Mouse (Mus musculus): ENCODE results near the gene Sec22a. TPM values are rescaled to one million over a fixed set of nuclear protein-coding genes. Genes with fewer than 3 reads are reported as not detected.

The Sec22a gene
- polyA plus RNA-seq, 1 experiment, result 23.4 TPM

DNA sequence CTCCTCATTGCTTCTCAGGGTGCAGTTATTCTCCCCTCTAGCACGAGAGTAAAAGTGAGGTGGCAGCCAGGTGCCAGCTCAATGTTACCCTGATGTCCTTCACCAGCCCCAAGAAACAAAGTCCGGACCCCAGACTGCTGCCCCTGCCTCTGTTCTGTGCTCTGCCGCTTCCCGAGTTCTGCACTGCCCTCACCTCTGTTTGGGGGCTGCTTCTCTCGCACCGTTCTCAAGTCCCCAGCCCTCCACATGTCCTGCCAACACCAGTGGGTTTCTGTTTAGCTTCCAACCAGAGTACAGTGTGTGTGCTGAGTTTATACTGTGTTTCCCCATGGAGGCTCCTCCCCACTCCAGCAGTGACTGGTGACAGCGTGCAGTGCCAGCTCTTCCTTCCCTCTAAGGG, 58.5 kb downstream of the Sec22a start:
- Histone ChIP-seq H3K4me3 (replicated peaks; ENCODE audit: extremely low read depth, low read depth, low read length) (no peak overlapping the region), H3K4me1 (ENCODE audit: control insufficient read depth, insufficient read depth, low read length) (no peaks in the 10 kb centered on the region)
- TF ChIP-seq CTCF (IDR thresholded peaks at IDR 0.05; ENCODE audit: insufficient read depth, low read length) (no peak), POLR2A (IDR thresholded peaks at IDR 0.05; ENCODE audit: borderline replicate concordance, extremely low read depth, low read depth, low read length) (no peak)
- no peak for DNase-seq
- WGBS, result 86% methylated on average over 7 of the region's 7 CpGs

DNA sequence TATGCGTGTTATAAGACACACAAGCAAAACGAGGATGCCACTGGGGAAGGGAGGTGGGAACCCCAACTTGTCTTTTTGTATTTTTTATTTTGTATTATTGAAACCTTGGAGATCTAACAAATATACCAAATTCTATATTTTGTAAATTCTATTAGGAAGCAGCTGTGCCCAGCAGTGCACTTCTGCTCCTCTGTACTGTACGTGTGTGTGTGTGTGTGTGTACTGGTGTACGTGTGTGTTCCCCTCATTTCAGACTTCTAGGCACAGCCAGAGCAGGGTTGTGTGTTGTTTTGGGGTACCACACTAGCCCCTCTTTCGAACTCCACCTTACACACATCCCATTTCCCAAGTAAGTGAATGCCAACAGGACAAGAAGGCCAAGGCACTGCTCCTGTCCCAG, 59.3 kb downstream of the Sec22a start:
- Histone ChIP-seq H3K4me3 (replicated peaks; ENCODE audit: extremely low read depth, low read depth, low read length) (no peak overlapping the region), H3K4me1 (ENCODE audit: control insufficient read depth, insufficient read depth, low read length) (no peaks in the 10 kb centered on the region)
- no peak for TF ChIP-seq POLR2A (IDR thresholded peaks at IDR 0.05; ENCODE audit: borderline replicate concordance, extremely low read depth, low read depth, low read length)
- no peak for TF ChIP-seq CTCF (IDR thresholded peaks at IDR 0.05; ENCODE audit: insufficient read depth, low read length)
- WGBS, result 89% methylated on average over 5 of the region's 5 CpGs
- no peak for DNase-seq

- WGBS, result 90% methylated on average over 6 of the region's 6 CpGs
- TF ChIP-seq POLR2A (IDR thresholded peaks at IDR 0.05; ENCODE audit: borderline replicate concordance, extremely low read depth, low read depth, low read length) (no peak), CTCF (IDR thresholded peaks at IDR 0.05; ENCODE audit: insufficient read depth, low read length) (no peak)
- Histone ChIP-seq H3K4me1 (ENCODE audit: control insufficient read depth, insufficient read depth, low read length) (no peaks in the 10 kb centered on the region), H3K4me3 (replicated peaks; ENCODE audit: extremely low read depth, low read depth, low read length) (no peak overlapping the region)
- DNase-seq, result no peak
Observed at GRCm38 (mm10) chr16:35303721-35304120, 60.0 kb downstream of the Sec22a start.

- WGBS, result 40% methylated on average over 7 of the region's 7 CpGs
- H3K4me1 ChIP-seq (ENCODE audit: control insufficient read depth, insufficient read depth, low read length), result no peaks in the 10 kb centered on the region
- no peak for DNase-seq
- TF ChIP-seq POLR2A (IDR thresholded peaks at IDR 0.05; ENCODE audit: borderline replicate concordance, extremely low read depth, low read depth, low read length), result no peak
- TF ChIP-seq CTCF (IDR thresholded peaks at IDR 0.05; ENCODE audit: insufficient read depth, low read length), result no peak
- H3K4me3 ChIP-seq (replicated peaks; ENCODE audit: extremely low read depth, low read depth, low read length), result no peak overlapping the region
Observed at GRCm38 (mm10) chr16:35302441-35303280, 61.1 kb downstream of the Sec22a start.

GRCm38 (mm10) chr16:35300156-35300555, 63.6 kb downstream of the Sec22a start:
- H3K4me1 ChIP-seq (ENCODE audit: control insufficient read depth, insufficient read depth, low read length), result no peaks in the 10 kb centered on the region
- no peak overlapping the region for H3K4me3 ChIP-seq (replicated peaks; ENCODE audit: extremely low read depth, low read depth, low read length)
- WGBS, result 90% methylated on average over 6 of the region's 6 CpGs
- no peak for DNase-seq
- TF ChIP-seq POLR2A (IDR thresholded peaks at IDR 0.05; ENCODE audit: borderline replicate concordance, extremely low read depth, low read depth, low read length) (no peak), CTCF (IDR thresholded peaks at IDR 0.05; ENCODE audit: insufficient read depth, low read length) (no peak)

GRCm38 (mm10) chr16:35297786-35298185, 65.9 kb downstream of the Sec22a start:
- no peak for TF ChIP-seq POLR2A (IDR thresholded peaks at IDR 0.05; ENCODE audit: borderline replicate concordance, extremely low read depth, low read depth, low read length)
- TF ChIP-seq CTCF (IDR thresholded peaks at IDR 0.05; ENCODE audit: insufficient read depth, low read length), result no peak
- 64% methylated on average over 5 of the region's 5 CpGs for WGBS
- no peak for DNase-seq
- Histone ChIP-seq H3K4me3 (replicated peaks; ENCODE audit: extremely low read depth, low read depth, low read length) (no peak overlapping the region), H3K4me1 (ENCODE audit: control insufficient read depth, insufficient read depth, low read length) (no peaks in the 10 kb centered on the region)

GRCm38 (mm10) chr16:35287244-35287643, 76.5 kb downstream of the Sec22a start:
- whole genome bisulfite sequencing, result 83% methylated on average over 5 of the region's 5 CpGs
- TF ChIP-seq POLR2A (IDR thresholded peaks at IDR 0.05; ENCODE audit: borderline replicate concordance, extremely low read depth, low read depth, low read length) (no peak), CTCF (IDR thresholded peaks at IDR 0.05; ENCODE audit: insufficient read depth, low read length) (no peak)
- peaks cover 4% of the 10 kb centered on the region; the same call in 1 of the 2 replicates for H3K4me1 ChIP-seq (ENCODE audit: control insufficient read depth, insufficient read depth, low read length)
- DNase-seq, result no peak
- H3K4me3 ChIP-seq (replicated peaks; ENCODE audit: extremely low read depth, low read depth, low read length), result no peak overlapping the region

DNA sequence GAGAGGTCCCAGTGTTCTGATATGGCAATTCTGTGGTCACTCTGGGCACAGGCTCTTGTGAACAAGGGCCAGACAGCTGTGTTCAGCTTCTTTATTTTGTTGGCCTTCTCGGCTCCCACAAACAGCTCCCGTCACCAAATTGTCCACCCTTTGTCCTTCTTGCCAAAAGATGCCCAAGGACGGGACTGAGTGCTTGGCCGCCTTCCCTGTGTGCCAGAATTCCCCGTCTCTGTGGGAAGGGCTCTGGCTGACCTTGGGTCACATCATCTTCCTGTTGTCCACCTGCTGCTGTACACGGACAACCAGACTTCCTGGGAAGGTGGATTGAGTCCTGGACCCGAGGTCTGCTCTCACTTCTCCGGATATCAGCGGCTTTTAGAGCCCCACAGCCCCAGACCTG, 77.9 kb downstream of the Sec22a start:
- WGBS, result 65% methylated on average over 9 of the region's 9 CpGs
- TF ChIP-seq POLR2A (IDR thresholded peaks at IDR 0.05; ENCODE audit: borderline replicate concordance, extremely low read depth, low read depth, low read length) (no peak), CTCF (IDR thresholded peaks at IDR 0.05; ENCODE audit: insufficient read depth, low read length) (no peak)
- Histone ChIP-seq H3K4me3 (replicated peaks; ENCODE audit: extremely low read depth, low read depth, low read length) (no peak overlapping the region), H3K4me1 (ENCODE audit: control insufficient read depth, insufficient read depth, low read length) (peaks cover 6% of the 10 kb centered on the region; the same call in 1 of the 2 replicates)
- no peak for DNase-seq

- peak; percentile 48 for DNase-seq
- Histone ChIP-seq H3K4me1 (ENCODE audit: control insufficient read depth, insufficient read depth, low read length) (peaks cover 6% of the 10 kb centered on the region; the same call in 1 of the 2 replicates), H3K4me3 (replicated peaks; ENCODE audit: extremely low read depth, low read depth, low read length) (no peak overlapping the region)
- TF ChIP-seq POLR2A (IDR thresholded peaks at IDR 0.05; ENCODE audit: borderline replicate concordance, extremely low read depth, low read depth, low read length) (no peak), CTCF (IDR thresholded peaks at IDR 0.05; ENCODE audit: insufficient read depth, low read length) (no peak; the same call in 1 of the 2 replicates)
- WGBS, result 70% methylated on average over 2 of the region's 2 CpGs
Observed at GRCm38 (mm10) chr16:35282456-35282855, 81.3 kb downstream of the Sec22a start.

GRCm38 (mm10) chr16:35278166-35278565, 85.6 kb downstream of the Sec22a start:
- DNase-seq, result no peak
- Histone ChIP-seq H3K4me1 (ENCODE audit: control insufficient read depth, insufficient read depth, low read length) (peaks cover 6% of the 10 kb centered on the region; the same call in 1 of the 2 replicates), H3K4me3 (replicated peaks; ENCODE audit: extremely low read depth, low read depth, low read length) (no peak overlapping the region)
- WGBS, result 76% methylated on average over 6 of the region's 6 CpGs
- TF ChIP-seq POLR2A (IDR thresholded peaks at IDR 0.05; ENCODE audit: borderline replicate concordance, extremely low read depth, low read depth, low read length) (no peak), CTCF (IDR thresholded peaks at IDR 0.05; ENCODE audit: insufficient read depth, low read length) (no peak)

Measured in lung, adult 2 months (tissue).